Comparison of ENCODE assay signal across 21 mouse cellular contexts in the genomic region with DNA sequence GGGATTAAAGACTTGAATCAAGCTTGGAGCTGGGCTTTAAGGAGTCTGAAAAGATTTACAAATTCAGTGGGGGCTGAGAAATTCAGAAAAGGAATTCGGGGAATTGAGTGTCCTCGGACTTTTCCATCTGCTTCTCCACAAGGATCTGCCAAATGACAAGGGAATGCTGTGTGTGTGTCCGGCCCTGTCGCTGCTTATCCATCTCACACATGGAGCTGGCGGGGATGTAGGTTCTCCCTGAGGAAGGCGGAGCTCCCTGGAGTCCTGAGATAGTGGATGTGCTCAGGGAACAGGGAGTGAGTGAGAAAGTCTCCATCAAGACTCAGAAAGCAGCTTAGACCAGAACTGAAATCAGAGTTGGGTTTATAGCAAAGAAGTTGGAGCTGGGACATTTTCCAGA. TPM values are rescaled to one million over a fixed set of nuclear protein-coding genes. Genes with fewer than 3 reads are reported as not detected.
DNase-seq lines count a peak whose midpoint lies in the region; ATAC-seq and TF ChIP-seq lines count a peak whose summit lies in the region.
"Had no signal": no experiment of that assay in that cellular context is flagged by ENCODE, and none has a peak within 500 bp of the region (broad histone marks: within the 10 kb centered on the region; RNA-seq: fewer than 3 reads in every experiment).

No protein-coding gene starts in this region.

- DNase-seq in heart, embryonic 10.5 days (ENCODE audit: low spot score) = no peak
- DNase-seq in heart, postnatal 25 days (ENCODE audit: low spot score) = no peak
- DNase-seq in kidney, postnatal 0 days (ENCODE audit: low spot score) = peak; percentile 54
- DNase-seq in kidney, postnatal 14 days = no peak
- peak; percentile 52 for DNase-seq in kidney, postnatal 10 days
- DNase-seq in lung, postnatal 4 days = peak; percentile 49 to 83
- DNase-seq in gastrocnemius, adult 2 months = no peak
- no peak for DNase-seq in frontal cortex, adult 2 months (ENCODE audit: extremely low spot score in 1 of 2, low spot score in 1 of 2)
- DNase-seq: adrenal gland, postnatal 10 days; cerebellum, adult 11 months; cerebellum, postnatal 25 days; right cerebral cortex, postnatal 14 days; thymus, postnatal 25 days had no signal

- peak overlapping the region; percentile 65; the same call in 1 of the 2 replicates for H3K27ac ChIP-seq in heart, embryonic 10.5 days
- no peak overlapping the region for H3K27ac ChIP-seq in kidney, postnatal 0 days
- no peak overlapping the region for H3K27ac ChIP-seq in gastrocnemius, adult 2 months
- H3K27ac ChIP-seq: forebrain, embryonic 13.5 days; hindbrain, embryonic 12.5 days; liver, embryonic 15.5 days; stomach, postnatal 0 days had no signal

- no peak for TF ChIP-seq CTCF in kidney, postnatal 0 days (IDR thresholded peaks at IDR 0.05; ENCODE audit: low read depth)
- no peak for TF ChIP-seq CTCF in gastrocnemius, adult 2 months (IDR thresholded peaks at IDR 0.05)

- no peak overlapping the region for H3K4me3 ChIP-seq in heart, embryonic 10.5 days
- no peak overlapping the region for H3K4me3 ChIP-seq in kidney, postnatal 0 days (replicated peaks; ENCODE audit: low read depth, low read length)
- H3K4me3 ChIP-seq in gastrocnemius, adult 2 months = no peak overlapping the region
- H3K4me3 ChIP-seq: forebrain, embryonic 13.5 days; hindbrain, embryonic 12.5 days; liver, embryonic 15.5 days had no signal

- H3K27me3 ChIP-seq in heart, embryonic 10.5 days (ENCODE audit: insufficient read depth, poor library complexity, severe bottlenecking) = no peaks in the 10 kb centered on the region
- H3K27me3 ChIP-seq in kidney, postnatal 0 days (ENCODE audit: insufficient read depth, low read length) = no peaks in the 10 kb centered on the region
- H3K27me3 ChIP-seq: CH12.LX; forebrain, embryonic 13.5 days; hindbrain, embryonic 12.5 days had no signal

- H3K36me3 ChIP-seq in heart, embryonic 10.5 days = no peaks in the 10 kb centered on the region
- H3K36me3 ChIP-seq in kidney, postnatal 0 days (ENCODE audit: insufficient read depth, low read length) = no peaks in the 10 kb centered on the region
- H3K36me3 ChIP-seq: hindbrain, embryonic 12.5 days; liver, embryonic 15.5 days had no signal

- no peak for ATAC-seq in kidney, postnatal 0 days (replicated peaks; ENCODE audit: low FRiP score, low read depth)
- ATAC-seq: forebrain, embryonic 13.5 days; inflammation-experienced regulatory T-cells, adult 6 months had no signal

- H3K4me2 ChIP-seq in kidney, postnatal 0 days (ENCODE audit: low read length) = no peak overlapping the region
- H3K4me2 ChIP-seq: forebrain, embryonic 13.5 days; hindbrain, embryonic 12.5 days; liver, embryonic 15.5 days had no signal

- H3K9me3 ChIP-seq in heart, embryonic 10.5 days = no peaks in the 10 kb centered on the region
- no peaks in the 10 kb centered on the region for H3K9me3 ChIP-seq in kidney, postnatal 0 days (replicated peaks; ENCODE audit: low read length)
- H3K9me3 ChIP-seq: forebrain, embryonic 13.5 days; hindbrain, embryonic 12.5 days; liver, embryonic 15.5 days had no signal

- peaks cover 43% of the 10 kb centered on the region for H3K4me1 ChIP-seq in heart, embryonic 10.5 days
- 0 out of 2 replicates have a peak, but pooled peaks cover 11% of the 10 kb centered on the region for H3K4me1 ChIP-seq in kidney, postnatal 0 days (replicated peaks; ENCODE audit: insufficient read depth, low read length)
- H3K4me1 ChIP-seq: forebrain, embryonic 13.5 days; hindbrain, embryonic 12.5 days; liver, embryonic 15.5 days had no signal

- WGBS in heart, embryonic 10.5 days = 22% methylated on average over 6 of the region's 6 CpGs
- WGBS in kidney, postnatal 0 days = 65% methylated on average over 6 of the region's 6 CpGs

- H3K9ac ChIP-seq in kidney, postnatal 0 days (ENCODE audit: low read depth, low read length) = no peak overlapping the region
- H3K9ac ChIP-seq: forebrain, embryonic 13.5 days; hindbrain, embryonic 12.5 days; liver, embryonic 15.5 days had no signal

- intact Hi-C loops in heart, postnatal 25 days (cut with DNase I) = no loop called here
- intact Hi-C loops in gastrocnemius, adult 2 months (cut with DNase I) = no loop called here

RNA-seq across cellular contexts. Expression of a gene that starts 46.6 kb away (rescaled TPM):
- polyA plus RNA-seq in heart, embryonic 10.5 days (2016; fragmentation: Nextera tagmentation; extraction: Ambion mirVana) = 181 and 184 TPM in 2 replicates
- 10 to 100 TPM; 30.4 to 32.0 TPM for total RNA-seq in heart, postnatal 25 days (2021)
- polyA plus RNA-seq in kidney, postnatal 0 days (2015; fragmentation: Nextera tagmentation; extraction: Ambion mirVana) = 83.8 and 93.9 TPM in 2 replicates
- 10 to 100 TPM; 12.3 to 28.6 TPM for total RNA-seq in gastrocnemius, adult 2 months (2021)
- polyA plus RNA-seq in frontal cortex, adult 2 months (2012; rRNA removed) = 137 and 141 TPM in 2 replicates

RNA-seq across cellular contexts. Expression of a gene that starts 58.0 kb away (rescaled TPM):
- 0.80 and 1.5 TPM in 2 replicates for polyA plus RNA-seq in heart, embryonic 10.5 days (2016; fragmentation: Nextera tagmentation; extraction: Ambion mirVana)
- total RNA-seq in heart, postnatal 25 days (2021) = not detected
- polyA plus RNA-seq in kidney, postnatal 0 days (2015; fragmentation: Nextera tagmentation; extraction: Ambion mirVana) = 2.9 and 3.0 TPM in 2 replicates
- not detected for total RNA-seq in gastrocnemius, adult 2 months (2021)
- polyA plus RNA-seq in frontal cortex, adult 2 months (2012; rRNA removed) = 0.95 and 0.98 TPM in 2 replicates
- total RNA-seq: CH12.LX; granulocyte monocyte progenitor cell, adult 5-6 weeks; megakaryocyte-erythroid progenitor cell, adult 5-6 weeks had no signal
- polyA plus RNA-seq: forebrain, embryonic 13.5 days; inflammation-experienced regulatory T-cells, adult 6 months; liver, embryonic 15.5 days; stomach, postnatal 0 days had no signal

Comparison
In these comparisons a context has a peak if more than half of its experiments do, and no peak if none do; other contexts are left out.
1. DNase-seq: peak in kidney, postnatal 0 days (single experiment), kidney, postnatal 10 days (single experiment) and lung, postnatal 4 days (2 of 2); none in heart, embryonic 10.5 days (single experiment), heart, postnatal 25 days (single experiment), kidney, postnatal 14 days (single experiment), gastrocnemius, adult 2 months (single experiment) and frontal cortex, adult 2 months (0 of 2).